Mouse (Mus musculus) kidney, postnatal 4 days (tissue): ENCODE measurements at regions not wholly inside any gene's neighbourhood (a gene's known extent, or its start where the extent isn't known, plus 50 kb on each side); places are given as distances from the start of the nearest gene placed in this dataset.

Experiments used
- DNase-seq, 2 experiments: peaks; one replicate each; pipeline ENCODE4 v3.0.0; 2021; ENCODE audit warnings: mixed read lengths in 2 of 2

- DNase-seq: peak; percentile 43 to 67
These were observed 69.5 kb downstream of the Ephb3 start for GRCm38 (mm10) chr16:21274012-21274528.

DNA sequence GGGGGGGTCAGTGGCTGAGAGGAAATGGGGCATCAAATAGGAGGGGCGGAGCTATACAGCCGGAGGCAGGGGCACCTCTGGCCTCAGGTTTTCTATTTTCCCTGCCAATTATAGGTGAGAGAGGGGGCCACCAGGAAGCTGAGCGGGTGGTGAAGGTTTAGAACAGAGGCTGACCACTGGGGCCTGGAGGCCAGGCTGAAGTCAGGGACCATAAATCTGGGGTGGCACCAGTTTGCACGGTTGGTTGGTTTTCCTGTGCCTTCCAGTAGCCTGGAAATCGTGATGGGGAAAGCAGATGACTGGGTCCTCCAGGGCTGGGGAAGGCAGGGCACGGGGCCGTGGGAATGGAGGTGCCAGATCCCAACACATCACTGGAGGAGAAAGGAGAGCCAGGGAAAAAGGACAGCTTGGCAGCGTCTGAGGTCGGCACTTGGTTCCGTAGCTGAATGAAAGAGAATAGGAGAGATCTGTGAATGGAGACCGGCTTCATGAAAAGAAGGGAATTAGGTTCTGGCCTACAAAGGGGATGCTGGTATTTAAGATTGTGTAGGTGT is 73.3 kb downstream of the Ephb3 start:
- peak; percentile 55 to 68 for DNase-seq

DNA sequence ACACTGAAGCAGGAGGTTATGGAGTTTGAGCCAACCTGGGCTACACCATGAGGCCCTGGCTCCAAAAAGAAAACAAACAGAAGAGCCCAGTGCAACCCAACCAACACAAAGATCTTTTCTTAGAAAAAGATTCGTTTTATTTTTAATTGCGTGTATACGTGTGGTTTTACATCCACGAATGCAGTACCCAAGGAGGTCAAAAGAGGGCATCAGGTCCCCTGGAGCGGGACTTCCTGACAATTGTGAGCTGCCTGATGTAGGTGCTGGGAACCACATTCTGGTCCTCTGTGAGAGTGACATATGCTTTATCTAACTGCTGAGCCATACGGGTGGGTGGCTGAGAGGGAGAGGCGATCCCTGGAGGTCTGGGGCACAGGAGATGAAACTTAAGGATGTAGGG is 73.8 kb downstream of the Ephb3 start:
- DNase-seq: no peak

- no peak for DNase-seq
These were observed 75.7 kb downstream of the Ephb3 start for GRCm38 (mm10) chr16:21280200-21280627.

- no peak for DNase-seq
These were observed 77.6 kb downstream of the Ephb3 start for GRCm38 (mm10) chr16:21281958-21282730.

GRCm38 (mm10) chr16:21286099-21286498 is 81.5 kb downstream of the Ephb3 start:
- peak; percentile 62 to 69 for DNase-seq

DNA sequence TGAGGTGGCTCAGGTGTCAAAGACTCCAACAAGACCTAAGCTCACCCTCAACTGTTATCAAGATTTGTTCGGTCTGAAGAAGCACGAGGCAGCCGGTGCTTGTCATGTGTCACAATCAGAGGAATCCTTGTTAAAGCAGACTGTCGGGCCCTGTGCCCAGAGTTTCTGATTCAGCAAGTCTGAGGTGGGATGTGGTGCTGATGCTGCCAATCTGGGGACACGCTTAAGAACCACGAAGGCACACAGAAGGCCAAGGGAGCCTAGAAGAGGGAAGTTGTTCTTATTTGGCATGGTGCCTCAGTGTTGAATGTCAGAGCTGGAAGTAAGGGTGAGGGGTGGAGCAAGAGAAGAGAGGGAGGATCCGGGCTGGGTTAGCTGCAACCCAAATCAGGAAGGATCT is 85.0 kb downstream of the Ephb3 start:
- peak in 1 of 2 experiments; percentile 43 for DNase-seq

- DNase-seq: peak; percentile 54 to 69
These were observed 88.5 kb downstream of the Ephb3 start for GRCm38 (mm10) chr16:21293010-21293409.

DNA sequence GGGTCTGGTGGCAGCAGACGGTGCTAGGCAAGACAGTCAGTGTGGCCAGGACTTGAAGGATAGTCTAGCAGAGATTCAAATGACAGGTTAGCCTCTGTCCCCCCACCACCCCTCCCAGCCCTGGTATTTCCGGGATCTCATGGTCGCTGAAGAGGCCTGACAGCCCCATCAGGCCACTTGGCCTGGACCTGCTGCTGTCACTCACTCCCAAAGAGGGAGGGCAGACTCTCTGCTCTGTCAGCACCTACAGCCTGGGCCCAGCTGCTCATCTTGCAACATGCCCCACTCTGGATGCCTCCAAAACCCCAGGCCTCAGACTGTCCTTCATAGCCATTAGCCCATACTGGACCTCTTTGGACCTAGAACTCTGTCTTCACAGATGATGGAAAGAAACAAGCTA is 89.0 kb downstream of the Ephb3 start:
- DNase-seq: no peak

- DNase-seq: peak; percentile 53 to 68
These were observed 90.3 kb downstream of the Ephb3 start for GRCm38 (mm10) chr16:21294677-21295411.

- peak; percentile 55 to 60 for DNase-seq
These were observed 91.6 kb downstream of the Ephb3 start for GRCm38 (mm10) chr16:21295956-21296733.

- DNase-seq: no peak
These were observed 92.2 kb downstream of the Ephb3 start for GRCm38 (mm10) chr16:21296786-21297185.

DNA sequence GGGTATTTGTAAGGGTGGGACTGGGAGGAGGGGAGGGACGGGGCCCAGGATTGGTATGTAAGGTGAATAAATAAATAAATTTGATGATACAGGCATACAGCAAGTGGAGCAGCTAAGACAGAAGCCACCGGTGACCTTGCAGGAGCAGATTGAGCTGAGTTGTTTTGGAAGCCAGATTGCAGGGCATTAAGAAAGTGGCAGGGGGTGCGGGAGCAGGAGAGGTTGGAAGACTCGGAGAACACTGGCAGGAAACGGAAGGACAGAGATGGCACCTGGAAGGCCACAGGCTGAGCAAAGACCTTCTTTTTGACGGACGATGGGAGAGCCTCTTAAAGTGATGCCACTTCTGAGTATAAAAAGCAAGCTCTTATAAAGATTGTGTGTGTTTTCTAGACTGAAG is 94.3 kb downstream of the Ephb3 start:
- DNase-seq: no peak

DNA sequence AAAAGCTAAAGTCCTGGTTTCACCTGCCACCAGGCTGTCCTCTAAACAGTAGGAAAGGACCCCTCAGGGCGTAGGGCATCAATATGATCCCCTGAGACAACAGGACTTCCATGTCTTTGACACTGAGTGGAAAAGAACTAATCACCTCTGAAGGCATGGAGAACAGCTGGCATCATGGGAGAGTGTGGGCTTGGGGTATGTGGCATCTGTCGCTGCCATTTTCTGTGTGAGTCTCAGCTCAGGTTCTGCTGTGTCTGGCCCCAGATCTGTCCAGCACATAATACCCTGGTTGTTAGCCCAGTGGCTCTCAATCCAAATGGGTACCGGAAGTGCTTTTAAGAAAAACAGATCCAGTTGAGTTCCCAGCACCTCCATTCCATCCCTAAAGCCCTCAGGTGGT is 101.3 kb downstream of the Ephb3 start:
- no peak for DNase-seq

- DNase-seq: no peak
These were observed 104.0 kb downstream of the Ephb3 start for GRCm38 (mm10) chr16:21308513-21308912.

DNA sequence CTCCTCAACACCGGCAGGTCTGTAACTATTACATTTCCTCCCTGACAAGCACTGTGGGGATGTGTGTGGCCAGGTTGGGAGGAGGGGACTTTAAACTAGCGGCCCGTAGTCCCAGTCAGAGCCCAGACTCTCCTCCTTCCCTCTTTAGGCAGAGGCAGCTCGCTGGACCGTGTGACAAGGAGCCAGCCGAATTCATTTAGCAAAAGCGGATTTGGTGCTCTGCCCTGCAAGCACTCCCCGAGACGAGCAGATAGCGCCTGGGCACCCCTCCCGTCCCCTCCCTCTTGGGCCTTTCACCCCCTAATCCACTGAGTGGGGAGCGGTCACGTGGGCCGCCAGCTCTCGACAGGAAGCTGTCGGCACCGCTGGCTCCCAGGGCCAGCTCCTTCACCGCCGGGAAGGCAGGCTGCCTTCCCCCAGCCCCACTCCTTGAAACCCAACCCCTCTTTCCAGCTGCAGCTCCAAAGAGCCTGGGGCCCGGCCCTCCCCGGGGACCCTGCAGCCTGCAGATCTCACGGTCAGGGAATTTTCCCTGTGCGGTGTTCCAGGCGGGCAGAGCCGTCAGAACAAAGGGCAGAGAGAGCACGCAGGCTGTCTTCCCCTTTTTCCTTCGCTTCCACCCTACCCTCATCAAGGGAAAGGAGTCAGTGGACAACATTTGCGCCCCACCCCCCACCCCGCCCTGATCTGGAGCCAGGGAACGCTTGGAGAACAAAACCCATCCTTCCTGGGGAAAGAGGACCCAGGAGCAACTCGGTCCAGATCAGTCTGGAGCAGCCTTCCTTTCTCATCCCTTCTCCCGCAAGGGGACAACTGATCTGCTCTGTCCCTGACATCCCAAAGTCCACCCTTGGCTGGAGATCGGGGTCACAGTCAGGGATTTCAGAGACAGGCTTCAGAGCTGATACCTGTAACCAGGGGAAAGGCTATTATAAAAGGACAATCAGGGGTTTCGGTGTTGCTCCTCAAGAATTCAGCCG is 106.4 kb downstream of the Ephb3 start:
- peak; percentile 76 to 85 for DNase-seq

GRCm38 (mm10) chr16:21311781-21312180 is 107.2 kb downstream of the Ephb3 start:
- no peak for DNase-seq

GRCm38 (mm10) chr16:21315751-21316151 is 107.2 kb upstream of the Vps8 start:
- no peak for DNase-seq

GRCm38 (mm10) chr16:21318009-21318639 is 104.8 kb upstream of the Vps8 start:
- DNase-seq: no peak

DNA sequence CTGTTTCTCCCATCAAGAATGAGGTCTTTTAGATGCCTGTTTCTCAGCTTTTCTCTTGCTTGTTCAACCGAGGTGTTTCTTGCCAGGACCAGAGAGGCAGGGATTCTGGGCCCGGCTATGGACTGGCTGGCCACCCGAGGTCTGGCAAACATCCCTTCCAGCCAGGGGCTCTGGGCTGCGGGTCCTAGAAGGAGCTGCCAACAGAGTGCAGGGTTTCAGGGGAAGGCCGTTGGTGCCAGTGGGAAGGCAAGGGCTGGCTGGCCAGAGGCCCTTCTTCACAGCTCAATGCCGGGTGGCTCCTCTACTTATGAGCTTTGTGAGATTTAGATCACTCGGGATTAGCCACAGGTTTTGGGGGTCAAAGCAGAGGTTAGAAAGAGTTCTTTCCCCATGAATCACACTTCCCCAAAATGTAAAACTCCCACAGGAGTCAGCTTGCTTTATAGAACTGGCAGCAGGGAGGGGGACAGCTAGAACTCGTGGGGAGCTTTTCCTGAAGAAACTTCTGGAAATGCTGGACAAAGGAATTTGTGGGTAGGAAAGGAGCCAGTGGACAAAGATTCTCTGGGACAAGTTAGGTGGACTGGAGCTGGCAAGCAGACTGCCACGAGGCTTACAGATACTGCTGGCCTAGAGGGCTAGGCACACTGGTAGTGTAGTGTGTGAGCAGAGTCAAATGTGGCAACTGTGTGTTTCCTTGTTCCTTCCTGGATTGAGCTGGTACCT is 104.1 kb upstream of the Vps8 start:
- DNase-seq: peak in 1 of 2 experiments; percentile 11
